Mouse (Mus musculus) cerebellum, adult 11-12 months (tissue): ENCODE measurements at regions not wholly inside any gene's neighbourhood (a gene's known extent, or its start where the extent isn't known, plus 50 kb on each side); places are given as distances from the start of the nearest gene placed in this dataset.

Source experiments
- DNase-seq: peaks from one replicate; pipeline ENCODE4 v3.0.0; 2022

- no peak for DNase-seq
Measured at GRCm38 (mm10) chr2:61221157-61221556, 258.2 kb upstream of the Rbms1 start.

GRCm38 (mm10) chr2:61213951-61214350 lies 251.0 kb upstream of the Rbms1 start:
- DNase-seq, result no peak

GRCm38 (mm10) chr2:61201387-61201786 lies 238.4 kb upstream of the Rbms1 start:
- no peak for DNase-seq

GRCm38 (mm10) chr2:61193976-61194375 lies 231.0 kb upstream of the Rbms1 start:
- DNase-seq, result no peak

DNA sequence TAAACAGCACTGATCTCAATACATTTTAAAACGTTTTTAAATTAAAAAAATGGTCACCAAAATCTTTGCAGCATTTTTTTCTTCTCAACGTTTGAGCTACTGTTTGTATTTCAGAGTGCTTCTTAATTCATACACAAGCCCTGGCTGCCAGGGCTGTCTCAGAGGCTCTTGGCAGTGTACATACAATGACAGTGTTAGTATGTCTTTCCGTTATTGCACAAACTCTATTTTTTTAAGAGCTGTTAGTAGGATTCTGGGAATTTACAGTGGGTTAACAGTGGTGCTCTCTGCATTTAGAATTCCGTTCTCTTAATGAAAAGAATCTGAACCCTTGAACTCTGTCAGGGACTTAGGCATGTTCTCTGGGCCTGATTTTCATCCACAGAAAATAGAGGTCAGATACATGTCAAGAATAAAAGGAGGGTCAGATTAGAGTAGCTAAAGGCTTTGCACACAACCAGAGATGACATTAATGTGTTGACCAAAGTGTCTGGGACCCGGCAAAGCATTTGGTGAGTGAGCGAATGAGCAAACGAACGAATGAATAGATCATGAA lies 219.5 kb upstream of the Rbms1 start:
- DNase-seq, result no peak

- no peak for DNase-seq
Measured at GRCm38 (mm10) chr2:61177801-61178200, 214.8 kb upstream of the Rbms1 start.

GRCm38 (mm10) chr2:61176807-61177206 lies 213.8 kb upstream of the Rbms1 start:
- DNase-seq, result no peak

GRCm38 (mm10) chr2:61173581-61173980 lies 210.6 kb upstream of the Rbms1 start:
- DNase-seq, result no peak

- no peak for DNase-seq
Measured at GRCm38 (mm10) chr2:61161336-61161735, 198.3 kb upstream of the Rbms1 start.

- DNase-seq, result no peak
Measured at GRCm38 (mm10) chr2:61159761-61160160, 196.8 kb upstream of the Rbms1 start.

DNA sequence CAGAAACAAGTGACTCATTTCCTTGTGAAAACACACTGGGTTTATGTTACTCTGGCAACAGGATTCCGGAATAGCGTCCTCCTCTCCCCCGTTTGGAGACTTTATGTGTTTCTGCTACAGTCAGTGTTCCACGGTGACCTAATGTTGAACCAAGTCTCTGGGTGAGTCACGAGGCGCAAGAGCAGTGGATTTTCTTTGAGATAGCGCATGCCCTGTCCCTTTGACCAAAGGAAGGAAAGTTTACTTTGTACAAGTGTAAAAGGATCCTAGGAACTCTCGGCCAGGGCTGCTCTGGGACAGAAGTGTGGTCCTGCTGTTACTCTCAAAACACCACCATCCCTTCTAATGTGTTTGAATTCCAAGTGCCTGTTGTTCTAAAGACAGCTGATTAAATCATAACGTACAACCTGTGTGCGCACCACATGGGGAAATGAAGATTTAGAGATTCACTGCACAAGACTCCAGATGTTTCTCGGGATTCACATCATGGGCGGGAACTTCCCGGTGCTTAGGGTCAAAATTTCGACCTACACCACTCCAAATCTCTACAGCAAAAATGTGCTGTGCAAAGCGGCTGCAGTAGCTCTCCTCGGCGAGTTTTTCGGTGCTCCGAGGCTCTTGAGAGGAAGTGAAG lies 176.1 kb upstream of the Rbms1 start:
- no peak for DNase-seq

GRCm38 (mm10) chr2:61138625-61138997 lies 175.6 kb upstream of the Rbms1 start:
- DNase-seq, result no peak

GRCm38 (mm10) chr2:61137378-61137777 lies 174.4 kb upstream of the Rbms1 start:
- no peak for DNase-seq

- DNase-seq, result no peak
Measured at GRCm38 (mm10) chr2:61136926-61137325, 173.9 kb upstream of the Rbms1 start.

DNA sequence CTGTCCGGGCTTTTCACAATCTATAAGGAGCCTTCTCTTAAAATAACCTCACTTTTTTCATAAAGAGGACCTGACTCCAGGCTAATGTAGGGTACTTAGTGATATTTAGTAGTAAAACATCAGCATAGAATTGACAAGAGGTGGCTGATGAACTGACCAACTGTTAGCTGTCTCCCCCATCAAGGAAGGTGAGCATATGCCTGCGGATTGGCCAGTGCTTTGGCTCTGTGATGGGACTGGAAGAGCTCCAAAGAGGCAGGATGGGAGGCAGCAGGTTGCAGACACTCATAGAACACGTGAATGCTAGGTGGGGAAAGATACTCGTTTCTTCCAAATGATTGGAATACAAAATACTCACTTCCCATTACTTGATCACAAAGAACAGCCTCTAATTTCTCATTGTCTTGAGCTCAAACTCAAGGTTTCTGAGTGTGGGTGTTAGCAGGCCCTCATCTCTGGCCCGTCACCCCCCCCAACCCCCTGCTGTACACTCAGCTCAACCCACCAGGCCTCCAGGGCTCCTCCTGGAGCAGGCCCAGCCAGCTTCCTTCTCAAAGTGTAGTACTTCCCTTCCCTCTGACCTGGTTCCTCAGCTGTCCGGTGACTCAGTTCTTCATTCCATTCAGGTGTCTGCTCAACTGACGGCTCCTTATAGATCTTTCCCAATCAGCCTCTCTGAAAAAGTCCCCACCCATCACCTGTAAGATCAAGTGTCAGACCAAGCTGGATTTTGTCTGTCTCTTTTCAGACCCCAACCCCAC lies 160.2 kb upstream of the Rbms1 start:
- DNase-seq, result no peak

- no peak for DNase-seq
Measured at GRCm38 (mm10) chr2:61121281-61121680, 158.3 kb upstream of the Rbms1 start.

GRCm38 (mm10) chr2:61114620-61115019 lies 151.6 kb upstream of the Rbms1 start:
- DNase-seq, result no peak

- no peak for DNase-seq
Measured at GRCm38 (mm10) chr2:61113916-61114315, 150.9 kb upstream of the Rbms1 start.

DNA sequence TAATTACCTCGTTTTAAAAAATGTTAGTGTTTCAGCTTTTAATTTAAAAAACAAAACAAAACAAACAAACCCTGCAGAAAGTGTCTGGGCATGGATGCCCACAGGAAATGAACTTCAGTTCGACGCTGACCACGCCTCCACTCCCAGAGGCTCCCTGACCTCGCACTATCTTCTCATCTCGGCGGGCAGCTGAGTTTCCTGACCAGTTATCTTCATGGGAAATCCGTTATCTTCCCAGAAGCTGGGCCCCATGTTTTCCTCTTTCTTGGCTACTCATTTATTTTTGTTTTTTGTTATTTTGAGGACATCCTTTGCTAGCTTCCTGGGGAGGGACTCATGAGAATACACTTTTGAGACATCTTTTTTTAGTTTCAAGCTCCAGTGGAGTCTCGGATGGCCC lies 147.6 kb upstream of the Rbms1 start:
- DNase-seq, result no peak

GRCm38 (mm10) chr2:61109564-61109963 lies 146.6 kb upstream of the Rbms1 start:
- no peak for DNase-seq

GRCm38 (mm10) chr2:61105169-61105568 lies 142.2 kb upstream of the Rbms1 start:
- no peak for DNase-seq

GRCm38 (mm10) chr2:61100854-61101253 lies 137.9 kb upstream of the Rbms1 start:
- DNase-seq, result no peak

DNA sequence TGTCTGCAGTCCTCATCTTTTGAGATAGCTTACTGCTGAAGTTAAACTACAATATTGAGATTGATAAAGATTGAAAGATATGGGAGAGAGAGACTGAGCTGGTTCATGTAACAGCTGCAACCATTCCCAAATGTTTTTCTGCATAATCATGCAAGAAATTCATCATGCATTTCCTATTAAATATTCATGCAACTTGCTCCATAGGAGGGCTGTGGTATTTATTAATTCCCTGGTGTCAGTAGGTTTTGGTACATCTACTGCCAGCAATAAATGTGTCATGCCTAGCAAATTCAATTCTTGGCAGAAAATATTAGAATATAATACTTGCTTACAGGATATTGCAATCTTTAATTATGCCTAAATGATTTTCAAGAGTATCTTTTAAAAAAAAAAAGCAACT lies 125.5 kb upstream of the Rbms1 start:
- DNase-seq, result no peak

GRCm38 (mm10) chr2:61084835-61085234 lies 121.8 kb upstream of the Rbms1 start:
- DNase-seq, result no peak

GRCm38 (mm10) chr2:61083100-61083499 lies 120.1 kb upstream of the Rbms1 start:
- DNase-seq, result no peak
